ENCODE assay signal across 8 mouse cellular contexts in genomic region chr4:125066490-125067370, GRCm38 (mm10). TPM values are rescaled to one million over a fixed set of nuclear protein-coding genes. Genes with fewer than 3 reads are reported as not detected.
DNase-seq lines count a peak whose midpoint lies in the region; ATAC-seq and TF ChIP-seq lines count a peak whose summit lies in the region.

Snip1 (plus strand) TSS chr4:125066672.

- no peaks in the 10 kb centered on the region for H3K27me3 ChIP-seq in heart, embryonic 15.5 days
- H3K27me3 ChIP-seq in liver, embryonic 14.5 days (ENCODE audit: control insufficient read depth, insufficient read depth, low read length) = no peaks in the 10 kb centered on the region
- no peaks in the 10 kb centered on the region for H3K27me3 ChIP-seq in neural tube, embryonic 11.5 days (ENCODE audit: control insufficient read depth, insufficient read depth, low read length)
- H3K27me3 ChIP-seq in stomach, postnatal 0 days (ENCODE audit: control insufficient read depth, insufficient read depth, low read length) = no peaks in the 10 kb centered on the region

- DNase-seq in CD4-positive, CD25-positive, alpha-beta regulatory T cell, adult 2 months (ENCODE audit: low read depth, low spot score) = peak; percentile 93
- DNase-seq in fibroblast of lung, adult 2 months (ENCODE audit: low read depth) = peak; percentile 69
- peak; percentile 95 to 98 for DNase-seq in kidney, postnatal 25 days
- DNase-seq in liver, embryonic 14.5 days (ENCODE audit: low read depth in 3 of 3, low spot score in 3 of 3) = peak; percentile 85 to 87 (median 86)
- peak; percentile 95 for DNase-seq in neural tube, embryonic 11.5 days (ENCODE audit: low spot score)
- peak; percentile 95 for DNase-seq in stomach, postnatal 0 days (ENCODE audit: low spot score)

- no peak for TF ChIP-seq EP300 in liver, embryonic 14.5 days (IDR thresholded peaks at IDR 0.05; ENCODE audit: low read depth)
- TF ChIP-seq EP300 in stomach, postnatal 0 days (optimal IDR thresholded peaks at IDR 0.05) = peak; percentile 25

- H3K9me3 ChIP-seq in heart, embryonic 15.5 days (replicated peaks) = no peaks in the 10 kb centered on the region
- no peaks in the 10 kb centered on the region for H3K9me3 ChIP-seq in liver, embryonic 14.5 days (ENCODE audit: control insufficient read depth, low read length)
- H3K9me3 ChIP-seq in neural tube, embryonic 11.5 days (ENCODE audit: control insufficient read depth, low read length) = no peaks in the 10 kb centered on the region
- H3K9me3 ChIP-seq in stomach, postnatal 0 days (ENCODE audit: control insufficient read depth, low read length) = no peaks in the 10 kb centered on the region

- peak within 1 kb of the TSS; percentile 88 for H3K4me2 ChIP-seq in heart, embryonic 15.5 days
- peak within 1 kb of the TSS; percentile 98 for H3K4me2 ChIP-seq in liver, embryonic 14.5 days (ENCODE audit: low read depth)
- H3K4me2 ChIP-seq in neural tube, embryonic 11.5 days (ENCODE audit: low read depth) = peak within 1 kb of the TSS; percentile 90
- peak within 1 kb of the TSS; percentile 58 for H3K4me2 ChIP-seq in stomach, postnatal 0 days (replicated peaks; ENCODE audit: low read depth)

- under 1% methylated on average over 71 of the region's 78 CpGs for WGBS in heart, embryonic 15.5 days
- under 1% methylated on average over 78 of the region's 78 CpGs for WGBS in liver, embryonic 14.5 days (ENCODE audit: insufficient replicate concordance)
- WGBS in neural tube, embryonic 11.5 days = under 1% methylated on average over 72 of the region's 78 CpGs
- under 1% methylated on average over 76 of the region's 78 CpGs for WGBS in stomach, postnatal 0 days

- H3K4me1 ChIP-seq in brown adipose tissue, adult 24 weeks (ENCODE audit: control insufficient read depth, insufficient read depth, insufficient read length, low read length) = peaks cover 8% of the 10 kb centered on the region; the same call in 1 of the 2 replicates
- peaks cover 18% of the 10 kb centered on the region for H3K4me1 ChIP-seq in heart, embryonic 15.5 days (replicated peaks)
- H3K4me1 ChIP-seq in liver, embryonic 14.5 days (replicated peaks; ENCODE audit: control insufficient read depth in 2 of 2, insufficient read depth in 2 of 2, low read length in 1 of 2) = peaks cover 10 to 11% of the 10 kb centered on the region in 2 experiments
- peaks cover 7% of the 10 kb centered on the region for H3K4me1 ChIP-seq in neural tube, embryonic 11.5 days (ENCODE audit: control insufficient read depth, insufficient read depth, low read length)
- H3K4me1 ChIP-seq in stomach, postnatal 0 days (replicated peaks; ENCODE audit: control insufficient read depth, insufficient read depth) = peaks cover 5% of the 10 kb centered on the region; the same call in 1 of the 2 replicates

- peak; percentile 91 for ATAC-seq in heart, embryonic 15.5 days (replicated peaks; ENCODE audit: insufficient number of reproducible peaks, insufficient read depth, low FRiP score, low read depth)
- ATAC-seq in liver, embryonic 14.5 days (ENCODE audit: insufficient read depth) = peak; percentile 93
- ATAC-seq in neural tube, embryonic 11.5 days (ENCODE audit: insufficient read depth, low FRiP score, low TSS enrichment) = peak; percentile 90
- peak; percentile 94 for ATAC-seq in stomach, postnatal 0 days (ENCODE audit: low FRiP score, low TSS enrichment)

- H3K27ac ChIP-seq in brown adipose tissue, adult 24 weeks (replicated peaks; ENCODE audit: low read depth, low read length) = no peak within 1 kb of the TSS
- peak within 1 kb of the TSS; percentile 73 for H3K27ac ChIP-seq in heart, embryonic 15.5 days
- peak within 1 kb of the TSS; percentile 5 for H3K27ac ChIP-seq in liver, embryonic 14.5 days
- H3K27ac ChIP-seq in neural tube, embryonic 11.5 days (ENCODE audit: low read depth, low read length) = peak within 1 kb of the TSS; percentile 58; the same call in 1 of the 2 replicates
- H3K27ac ChIP-seq in stomach, postnatal 0 days (replicated peaks) = peak within 1 kb of the TSS; percentile 78

- H3K4me3 ChIP-seq in brown adipose tissue, adult 24 weeks (ENCODE audit: insufficient read depth, low read depth, low read length) = peak within 1 kb of the TSS; percentile 66
- peak within 1 kb of the TSS; percentile 78 for H3K4me3 ChIP-seq in heart, embryonic 15.5 days
- peak within 1 kb of the TSS; percentile 82 to 95 for H3K4me3 ChIP-seq in liver, embryonic 14.5 days (ENCODE audit: insufficient read depth in 1 of 2, low read depth in 2 of 2, low read length in 2 of 2)
- H3K4me3 ChIP-seq in neural tube, embryonic 11.5 days (ENCODE audit: low read depth, low read length) = peak within 1 kb of the TSS; percentile 91
- peak within 1 kb of the TSS; percentile 83 for H3K4me3 ChIP-seq in stomach, postnatal 0 days (ENCODE audit: low read depth, low read length)

- H3K36me3 ChIP-seq in heart, embryonic 15.5 days = peaks cover 32% of the 10 kb centered on the region
- peaks cover 32% of the 10 kb centered on the region for H3K36me3 ChIP-seq in liver, embryonic 14.5 days (replicated peaks; ENCODE audit: control insufficient read depth, insufficient read depth, low read depth)
- peaks cover 8% of the 10 kb centered on the region; the same call in 1 of the 2 replicates for H3K36me3 ChIP-seq in neural tube, embryonic 11.5 days (ENCODE audit: control insufficient read depth, insufficient read depth, low read length)
- peaks cover 14% of the 10 kb centered on the region for H3K36me3 ChIP-seq in stomach, postnatal 0 days (ENCODE audit: control insufficient read depth, insufficient read depth, low read length)

- H3K9ac ChIP-seq in heart, embryonic 15.5 days = peak within 1 kb of the TSS; percentile 84
- peak within 1 kb of the TSS; percentile 84 for H3K9ac ChIP-seq in liver, embryonic 14.5 days (replicated peaks)
- H3K9ac ChIP-seq in neural tube, embryonic 11.5 days (ENCODE audit: low read length) = peak within 1 kb of the TSS; percentile 79
- peak within 1 kb of the TSS; percentile 89 for H3K9ac ChIP-seq in stomach, postnatal 0 days (ENCODE audit: low read length)

- no peak for TF ChIP-seq CTCF in liver, embryonic 14.5 days (IDR thresholded peaks at IDR 0.05; ENCODE audit: low read depth)
- TF ChIP-seq CTCF in stomach, postnatal 0 days (IDR thresholded peaks at IDR 0.05; ENCODE audit: low read depth) = peak; percentile 2; the same call in 1 of the 2 replicates

RNA-seq across cellular contexts. Expression of gene Snip1, which starts in this region (rescaled TPM):
- polyA plus RNA-seq in brown adipose tissue, adult 24 weeks (2012; ENCODE audit: insufficient read depth, insufficient read length, missing spikeins) = 8.0 and 9.0 TPM in 2 replicates
- 16.1 and 20.1 TPM in 2 replicates for polyA plus RNA-seq in heart, embryonic 15.5 days (2015; fragmentation: Nextera tagmentation; extraction: Ambion mirVana)
- 7.5 and 8.5 TPM in 2 replicates for polyA plus RNA-seq in liver, embryonic 14.5 days (2012; rRNA removed)
- polyA plus RNA-seq in liver, embryonic 14.5 days (2014; fragmentation: Nextera tagmentation; extraction: Ambion mirVana) = 13.5 and 15.9 TPM in 2 replicates
- polyA plus RNA-seq in neural tube, embryonic 11.5 days (2014; fragmentation: Nextera tagmentation; extraction: Ambion mirVana) = 35.9 and 36.1 TPM in 2 replicates
- polyA plus RNA-seq in stomach, postnatal 0 days (2015; fragmentation: Nextera tagmentation; extraction: Ambion mirVana) = 13.0 and 13.6 TPM in 2 replicates
